Mouse (Mus musculus) stomach, postnatal 0 days (tissue): Measurements from ENCODE around the gene Pdcd5. TPM values are rescaled to one million over a fixed set of nuclear protein-coding genes. Genes with fewer than 3 reads are reported as not detected.

Experiments
- ATAC-seq: fragments of 200-750 bp; cut with Nextera tagmentation; 2 replicates; pipeline ENCODE4 v1.8.0; 2017; ENCODE audit not compliant: low FRiP score, low TSS enrichment
- DNase-seq: peaks from one replicate; pipeline ENCODE4 v3.0.0-alpha.2; 2016; ENCODE audit warnings: low spot score
- H3K27ac ChIP-seq: fragments of 300-500 bp; sonication (generic); replicated peaks from 2 replicates; pipeline ENCODE4 v1.5.1; 2014; ENCODE audit warnings: mild to moderate bottlenecking, control low read depth
- H3K27me3 ChIP-seq: fragments of 300-500 bp; sonication (generic); 2 replicates; pipeline ENCODE4 v1.6.1; 2014; ENCODE audit warnings: low read length; ENCODE audit not compliant: control insufficient read depth, insufficient read depth
- H3K36me3 ChIP-seq: fragments of 300-500 bp; sonication (generic); 2 replicates; pipeline ENCODE4 v1.6.1; 2014; ENCODE audit warnings: low read length, mixed read lengths; ENCODE audit not compliant: control insufficient read depth, insufficient read depth
- H3K4me1 ChIP-seq: fragments of 300-500 bp; sonication (generic); replicated peaks from 2 replicates; pipeline ENCODE4 v1.6.1; 2014; ENCODE audit warnings: antibody characterized with exemption; ENCODE audit not compliant: control insufficient read depth, insufficient read depth
- H3K4me2 ChIP-seq: fragments of 300-500 bp; sonication (generic); replicated peaks from 2 replicates; pipeline ENCODE4 v1.6.1; 2014; ENCODE audit warnings: low read depth, mild to moderate bottlenecking, control low read depth, moderate library complexity
- H3K4me3 ChIP-seq: fragments of 300-500 bp; sonication (generic); 2 replicates; pipeline ENCODE4 v1.5.1; 2014; ENCODE audit warnings: low read depth, low read length, control low read depth
- H3K9ac ChIP-seq: fragments of 300-500 bp; sonication (generic); 2 replicates; pipeline ENCODE4 v1.6.1; 2014; ENCODE audit warnings: mild to moderate bottlenecking, low read length, control low read depth, mixed read lengths
- H3K9me3 ChIP-seq: fragments of 300-500 bp; sonication (generic); 2 replicates; pipeline ENCODE4 v1.6.1; 2016; ENCODE audit warnings: low read length; ENCODE audit not compliant: control insufficient read depth
- CTCF ChIP-seq: IDR thresholded peaks from 2 replicates; pipeline ENCODE4 v1.5.1; 2016; ENCODE audit warnings: antibody characterized with exemption, low read depth, mild to moderate bottlenecking, moderate library complexity
- EP300 ChIP-seq: optimal IDR thresholded peaks from 2 replicates; pipeline ENCODE3; 2016; ENCODE audit warnings: antibody characterized with exemption
- WGBS: fragments of 180-500 bp; shearing (Covaris S2); extraction: QIAGEN DNeasy Blood & Tissue Kit; methylation state at CpG from one replicate; pipeline ENCODE4 v1.1.7; 2014; 5-methylcytosine and 5-hydroxymethylcytosine counted together
- polyA plus RNA-seq: library from polyadenylated mRNA; unstranded; fragments of >200 nt; fragmentation: Nextera tagmentation; extraction: Ambion mirVana; gene quantifications from 2 replicates; pipeline ENCODE4 v1.2.1, GENCODE M21; 2015

Gene Pdcd5
- polyA plus RNA-seq, 1 experiment from 2014 or later = 190 TPM

GRCm38 (mm10) chr7:35599492-35599891 lies 47.8 kb downstream of the Pdcd5 start:
- Histone ChIP-seq H3K4me3 (no peak overlapping the region), H3K4me2 (no peak overlapping the region), H3K27me3 (no peaks in the 10 kb centered on the region), H3K4me1 (no peaks in the 10 kb centered on the region), H3K36me3 (peaks cover 8% of the 10 kb centered on the region), H3K9ac (no peak overlapping the region), H3K9me3 (no peaks in the 10 kb centered on the region), H3K27ac (no peak overlapping the region)
- ATAC-seq (no peak), DNase-seq (no peak)
- no peak for TF ChIP-seq EP300
- peak; percentile 27; the same call in 1 of the 2 replicates for TF ChIP-seq CTCF
- 76% methylated on average over 9 of the region's 9 CpGs for WGBS

DNA sequence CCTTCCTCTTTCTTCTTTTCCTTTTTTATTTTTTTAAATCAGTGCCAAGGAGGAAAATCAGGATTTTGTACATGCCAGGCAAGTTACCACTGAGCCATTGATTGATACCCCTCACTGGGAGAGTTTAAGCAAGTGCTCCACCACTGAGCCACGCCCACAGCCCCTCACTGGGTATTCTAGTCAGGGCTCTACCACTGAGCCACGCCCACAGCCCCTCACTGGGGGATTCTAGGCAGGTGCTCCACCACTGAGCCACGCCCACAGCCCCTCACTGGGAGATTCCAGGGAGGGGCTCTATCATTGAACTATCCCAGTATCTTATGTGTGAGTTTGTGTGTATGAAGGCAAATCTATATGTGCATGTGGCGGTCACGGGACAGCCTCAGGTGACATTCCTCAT lies 53.0 kb downstream of the Pdcd5 start:
- TF ChIP-seq CTCF (no peak), EP300 (no peak)
- peaks cover 10% of the 10 kb centered on the region for H3K36me3 ChIP-seq
- no peaks in the 10 kb centered on the region for H3K9me3 ChIP-seq
- no peak overlapping the region for H3K4me3 ChIP-seq
- H3K27ac ChIP-seq = no peak overlapping the region
- no peaks in the 10 kb centered on the region for H3K4me1 ChIP-seq
- 89% methylated on average over 5 of the region's 5 CpGs for WGBS
- no peak overlapping the region for H3K9ac ChIP-seq
- DNase-seq (no peak), ATAC-seq (no peak)
- H3K4me2 ChIP-seq = no peak overlapping the region
- no peaks in the 10 kb centered on the region for H3K27me3 ChIP-seq

Other genes starting within 250 kb of the Pdcd5 start
- 0.13 and 0.30 TPM in 2 replicates for gene Slc7a9, start 198.7 kb downstream of the Pdcd5 start, polyA plus RNA-seq
- gene Tdrd12, start 109.8 kb downstream of the Pdcd5 start, polyA plus RNA-seq = 0.19 and 0.47 TPM in 2 replicates
- 60.8 and 68.9 TPM in 2 replicates for gene Nudt19, start 91.2 kb downstream of the Pdcd5 start, polyA plus RNA-seq
- gene Rgs9bp, start 61.9 kb downstream of the Pdcd5 start, polyA plus RNA-seq = 0.28 and 0.48 TPM in 2 replicates
- 17.0 and 17.3 TPM in 2 replicates for gene Ankrd27, start 61.3 kb downstream of the Pdcd5 start, polyA plus RNA-seq
- 7.9 and 9.0 TPM in 2 replicates for gene Dpy19l3, start 106.9 kb upstream of the Pdcd5 start, polyA plus RNA-seq
- gene Zfp507, start 155.5 kb upstream of the Pdcd5 start, polyA plus RNA-seq = 6.8 and 7.5 TPM in 2 replicates